Mouse (Mus musculus) bone marrow, adult 2 months (tissue): Measurements from ENCODE around the gene Fbxl12.

Source experiments
- CTCF ChIP-seq: fragments of 200-500 bp; IDR thresholded peaks from 2 replicates; pipeline ENCODE4 v1.5.1; 2011; ENCODE audit warnings: low read length, control low read depth; ENCODE audit not compliant: control insufficient read depth, insufficient read depth
- POLR2A ChIP-seq: fragments of 200-500 bp; IDR thresholded peaks from 2 replicates; pipeline ENCODE4 v1.6.1; 2011; ENCODE audit warnings: low read depth, mild to moderate bottlenecking, control low read depth, low read length, borderline replicate concordance; ENCODE audit not compliant: control insufficient read depth

DNA sequence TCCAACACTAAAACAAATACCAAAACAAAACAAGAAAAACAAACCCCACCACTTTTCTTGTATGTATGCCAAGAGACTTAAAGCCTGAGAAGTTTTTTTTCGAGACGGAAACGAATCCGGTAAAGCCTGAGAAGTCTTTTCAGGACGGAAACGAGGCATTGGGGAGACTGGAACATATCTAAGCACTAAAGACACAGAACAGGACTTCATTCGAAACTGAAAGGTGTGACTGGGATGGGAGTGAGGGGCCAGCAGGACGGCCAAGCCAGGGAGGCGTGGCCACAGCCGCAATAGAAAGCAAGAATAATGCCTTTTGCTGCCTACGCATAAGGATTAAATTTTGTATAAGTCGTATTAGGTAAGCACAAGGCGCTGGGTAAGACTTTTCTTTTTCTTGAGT lies 786 bp downstream of the Fbxl12 start:
- TF ChIP-seq CTCF (no peak), POLR2A (no peak; the same call in 1 of the 2 replicates)
